Mouse (Mus musculus): ENCODE results near the gene P3h4. TPM values are rescaled to one million over a fixed set of nuclear protein-coding genes. Genes with fewer than 3 reads are reported as not detected.
"Not testable (repeated sequence)": the region's sequence is repeated elsewhere in the genome, so short reads cannot be mapped to it uniquely, and the experiment has no call there.

Gene P3h4
- polyA plus RNA-seq, 1 experiment from 2014 or later = 68.8 TPM

DNA sequence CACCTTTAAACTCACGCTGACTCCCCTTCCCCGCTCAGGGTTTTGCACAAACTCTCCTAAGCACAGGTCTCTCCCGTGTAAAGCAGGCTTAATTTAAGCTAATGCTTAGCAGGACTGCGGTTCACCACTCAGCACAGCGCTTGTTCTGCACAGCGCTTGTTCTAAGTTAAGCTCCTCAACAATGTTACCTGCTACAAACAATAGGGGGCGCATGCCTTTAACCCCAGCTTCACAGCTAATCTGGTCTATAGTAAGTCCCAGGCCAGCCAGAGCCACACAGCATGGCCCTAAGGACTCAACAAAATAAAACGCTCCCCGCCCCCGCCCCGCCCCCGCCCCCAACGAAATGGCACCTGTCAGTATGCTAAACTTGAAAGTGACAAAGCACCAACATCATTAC is 53.6 kb downstream of the P3h4 start:
- not testable (repeated sequence) for H3K4me3 ChIP-seq (ENCODE audit: low read length); H3K9ac ChIP-seq (ENCODE audit: low read length); H3K27ac ChIP-seq (ENCODE audit: low read length); H3K9me3 ChIP-seq (ENCODE audit: control insufficient read depth, low read length); H3K36me3 ChIP-seq (ENCODE audit: control insufficient read depth, insufficient read depth, low read length); H3K4me1 ChIP-seq (replicated peaks; ENCODE audit: control insufficient read depth, insufficient read depth, low read length); ATAC-seq (ENCODE audit: low read depth); H3K4me2 ChIP-seq (ENCODE audit: low read depth, low read length)
- WGBS = no CpG with 5 or more reads among the region's 13 CpGs
- peaks cover 32% of the 10 kb centered on the region for H3K27me3 ChIP-seq (ENCODE audit: control insufficient read depth, insufficient read depth, low read depth, low read length)

DNA sequence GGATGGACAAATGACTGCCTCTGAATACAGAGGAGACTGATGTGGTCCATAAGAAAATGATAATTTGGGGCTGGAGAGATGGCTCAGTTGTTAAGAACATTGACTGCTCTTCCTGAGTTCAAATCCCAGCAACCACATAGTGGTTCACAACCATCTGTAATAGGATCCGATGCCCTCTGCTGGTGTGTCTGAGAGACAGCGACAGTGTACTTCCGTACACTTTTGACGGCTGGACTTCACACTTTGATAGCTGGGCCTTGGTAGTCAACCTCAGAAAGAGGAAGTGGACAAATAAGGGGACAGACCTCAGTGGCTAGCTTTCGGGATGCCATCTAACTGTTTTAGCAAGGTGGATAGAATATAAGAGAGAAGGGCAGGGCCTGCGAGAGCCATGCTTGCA is 54.5 kb downstream of the P3h4 start:
- H3K4me3 ChIP-seq (ENCODE audit: low read length) = no peak overlapping the region
- 73% methylated on average over 6 of the region's 6 CpGs for WGBS
- H3K9ac ChIP-seq (ENCODE audit: low read length) = no peak overlapping the region
- H3K27ac ChIP-seq (ENCODE audit: low read length) = no peak overlapping the region
- ATAC-seq (ENCODE audit: low read depth) = no peak
- H3K27me3 ChIP-seq (ENCODE audit: control insufficient read depth, insufficient read depth, low read depth, low read length) = peaks cover 40% of the 10 kb centered on the region
- H3K4me1 ChIP-seq (replicated peaks; ENCODE audit: control insufficient read depth, insufficient read depth, low read length) = peaks cover 7% of the 10 kb centered on the region
- no peaks in the 10 kb centered on the region for H3K36me3 ChIP-seq (ENCODE audit: control insufficient read depth, insufficient read depth, low read length)
- H3K4me2 ChIP-seq (ENCODE audit: low read depth, low read length) = no peak overlapping the region
- no peaks in the 10 kb centered on the region for H3K9me3 ChIP-seq (ENCODE audit: control insufficient read depth, low read length)

Small RNA genes within 50 kb of the gene (microRNA-seq; reads per million reads assigned to microRNA genes)
- gene Gm27374 = not detected

Other genes starting within 250 kb of the P3h4 start
- gene Krt9, start 221.6 kb downstream of the P3h4 start, polyA plus RNA-seq (2015; fragmentation: Nextera tagmentation; extraction: Ambion mirVana) = not detected in 2 replicates
- 2.1 and 5.0 TPM in 2 replicates for gene Krt14, start 207.3 kb downstream of the P3h4 start, polyA plus RNA-seq (2015; fragmentation: Nextera tagmentation; extraction: Ambion mirVana)
- gene Krt16, start 165.9 kb downstream of the P3h4 start, polyA plus RNA-seq (2015; fragmentation: Nextera tagmentation; extraction: Ambion mirVana) = not detected in 2 replicates
- 8.4 and 15.5 TPM in 2 replicates for gene Krt17, start 153.8 kb downstream of the P3h4 start, polyA plus RNA-seq (2015; fragmentation: Nextera tagmentation; extraction: Ambion mirVana)
- gene Krt42, start 145.0 kb downstream of the P3h4 start, polyA plus RNA-seq (2015; fragmentation: Nextera tagmentation; extraction: Ambion mirVana) = not detected in 2 replicates
- 1,740 and 1,854 TPM in 2 replicates for gene Eif1, start 95.0 kb downstream of the P3h4 start, polyA plus RNA-seq (2015; fragmentation: Nextera tagmentation; extraction: Ambion mirVana)
- not detected in 2 replicates for gene Gast, start 80.4 kb downstream of the P3h4 start, polyA plus RNA-seq (2015; fragmentation: Nextera tagmentation; extraction: Ambion mirVana)
- 19.2 and 19.7 TPM in 2 replicates for gene Hap1, start 58.7 kb downstream of the P3h4 start, polyA plus RNA-seq (2015; fragmentation: Nextera tagmentation; extraction: Ambion mirVana)
- gene Jup, start 17.1 kb downstream of the P3h4 start, polyA plus RNA-seq (2015; fragmentation: Nextera tagmentation; extraction: Ambion mirVana) = 165 and 167 TPM in 2 replicates
- gene Fkbp10, start 861 bp upstream of the P3h4 start, polyA plus RNA-seq (2015; fragmentation: Nextera tagmentation; extraction: Ambion mirVana) = 148 and 152 TPM in 2 replicates
- gene Nt5c3b, start 27.0 kb upstream of the P3h4 start, polyA plus RNA-seq (2015; fragmentation: Nextera tagmentation; extraction: Ambion mirVana) = 126 and 129 TPM in 2 replicates
- gene Klhl10, start 27.1 kb upstream of the P3h4 start, polyA plus RNA-seq (2015; fragmentation: Nextera tagmentation; extraction: Ambion mirVana) = 0.60 and 0.73 TPM in 2 replicates
- 8.3 and 8.4 TPM in 2 replicates for gene Klhl11, start 57.9 kb upstream of the P3h4 start, polyA plus RNA-seq (2015; fragmentation: Nextera tagmentation; extraction: Ambion mirVana)
- gene Acly, start 113.2 kb upstream of the P3h4 start, polyA plus RNA-seq (2015; fragmentation: Nextera tagmentation; extraction: Ambion mirVana) = 150 and 155 TPM in 2 replicates
- gene Ttc25, start 130.8 kb upstream of the P3h4 start, polyA plus RNA-seq (2015; fragmentation: Nextera tagmentation; extraction: Ambion mirVana) = 4.0 and 4.5 TPM in 2 replicates
- 35.2 and 35.5 TPM in 2 replicates for gene Cnp, start 160.1 kb upstream of the P3h4 start, polyA plus RNA-seq (2015; fragmentation: Nextera tagmentation; extraction: Ambion mirVana)
- gene Nkiras2, start 204.4 kb upstream of the P3h4 start, polyA plus RNA-seq (2015; fragmentation: Nextera tagmentation; extraction: Ambion mirVana) = 58.3 and 58.6 TPM in 2 replicates
- gene Dnajc7, start 205.3 kb upstream of the P3h4 start, polyA plus RNA-seq (2015; fragmentation: Nextera tagmentation; extraction: Ambion mirVana) = 212 and 230 TPM in 2 replicates